In the genomic region with DNA sequence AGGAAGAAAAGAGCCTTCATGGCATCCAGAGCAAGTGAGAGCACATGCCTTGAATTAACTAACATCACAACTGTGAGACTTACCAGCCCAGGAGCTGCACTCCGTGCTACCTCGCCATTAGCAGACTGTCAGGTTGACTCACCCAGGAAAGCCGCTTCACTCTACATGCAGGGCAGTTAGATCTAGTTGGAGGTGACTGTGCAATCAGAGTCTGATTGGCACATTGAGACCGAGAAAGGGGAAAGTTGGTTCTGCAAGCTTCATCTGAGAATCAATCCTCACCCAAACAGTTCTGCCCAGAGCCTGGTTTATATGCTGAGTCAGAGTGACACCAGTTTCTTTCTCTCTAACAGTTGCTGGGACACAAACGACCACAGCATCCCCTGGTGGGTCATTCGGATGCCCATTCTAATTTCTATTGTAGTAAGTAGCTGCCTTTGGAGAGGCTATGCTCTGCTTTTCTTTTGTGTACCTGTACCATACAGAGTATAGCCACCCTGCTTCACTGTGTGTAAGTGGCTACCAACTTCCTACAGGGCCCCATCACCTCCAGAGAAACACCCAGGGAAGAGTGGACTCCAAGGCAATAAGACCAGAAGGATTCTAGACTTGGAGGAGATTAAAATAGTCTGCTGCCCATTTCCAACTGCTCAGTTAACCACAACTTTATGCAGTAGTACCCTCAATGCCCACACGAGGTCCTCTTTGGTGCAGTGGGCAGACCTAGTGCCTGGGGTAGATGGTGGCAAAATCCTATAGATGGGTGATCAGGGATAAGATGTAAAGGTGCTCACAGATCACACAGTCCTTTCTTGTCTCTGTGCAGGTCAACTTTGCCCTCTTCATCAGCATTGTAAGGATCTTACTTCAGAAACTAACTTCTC, we compare ENCODE assay signal across 11 mouse cellular contexts.
DNase-seq lines count a peak whose midpoint lies in the region; ATAC-seq lines count a peak whose summit lies in the region.
"Had no signal": no experiment of that assay in that cellular context is flagged by ENCODE, and none has a peak within 500 bp of the region (broad histone marks: within the 10 kb centered on the region; RNA-seq: fewer than 3 reads in every experiment).

No protein-coding gene starts in this region.

- H3K9ac ChIP-seq in forebrain, embryonic 12.5 days, result no peak overlapping the region
- H3K9ac ChIP-seq: forebrain, embryonic 15.5 days; heart, embryonic 15.5 days; midbrain, embryonic 15.5 days had no signal

- no peak overlapping the region for H3K4me2 ChIP-seq in forebrain, embryonic 12.5 days
- H3K4me2 ChIP-seq: forebrain, embryonic 15.5 days; heart, embryonic 15.5 days; midbrain, embryonic 15.5 days had no signal

- 22% methylated on average over 7 of the region's 7 CpGs for WGBS in macrophage (ENCODE audit: missing documents)
- WGBS in hindbrain, embryonic 10.5 days, result 77% methylated on average over 7 of the region's 7 CpGs
- WGBS in forebrain, embryonic 12.5 days, result 73% methylated on average over 7 of the region's 7 CpGs

- no peak for ATAC-seq in forebrain, embryonic 12.5 days (ENCODE audit: low FRiP score)
- ATAC-seq: forebrain, embryonic 15.5 days; midbrain, embryonic 15.5 days had no signal

- H3K4me3 ChIP-seq in macrophage (ENCODE audit: inconsistent target), result no peak overlapping the region
- no peak overlapping the region for H3K4me3 ChIP-seq in hindbrain, embryonic 10.5 days
- H3K4me3 ChIP-seq in forebrain, embryonic 12.5 days (replicated peaks), result no peak overlapping the region
- H3K4me3 ChIP-seq: forebrain, embryonic 15.5 days; heart, embryonic 15.5 days; midbrain, embryonic 15.5 days had no signal

- no peaks in the 10 kb centered on the region for H3K9me3 ChIP-seq in hindbrain, embryonic 10.5 days
- H3K9me3 ChIP-seq in forebrain, embryonic 12.5 days, result no peaks in the 10 kb centered on the region
- H3K9me3 ChIP-seq: forebrain, embryonic 15.5 days; heart, embryonic 15.5 days; midbrain, embryonic 15.5 days had no signal

- no peaks in the 10 kb centered on the region; the same call in 1 of the 2 replicates for H3K79me2 ChIP-seq in macrophage (ENCODE audit: inconsistent target)

- H3K4me1 ChIP-seq in hindbrain, embryonic 10.5 days (replicated peaks), result no peaks in the 10 kb centered on the region
- H3K4me1 ChIP-seq in forebrain, embryonic 12.5 days, result no peaks in the 10 kb centered on the region
- H3K4me1 ChIP-seq: forebrain, embryonic 15.5 days; heart, embryonic 15.5 days; midbrain, embryonic 15.5 days had no signal

- no peaks in the 10 kb centered on the region for H3K36me3 ChIP-seq in macrophage (ENCODE audit: inconsistent target)
- no peaks in the 10 kb centered on the region for H3K36me3 ChIP-seq in hindbrain, embryonic 10.5 days
- no peaks in the 10 kb centered on the region for H3K36me3 ChIP-seq in forebrain, embryonic 12.5 days (replicated peaks)
- H3K36me3 ChIP-seq: forebrain, embryonic 15.5 days; heart, embryonic 15.5 days; midbrain, embryonic 15.5 days had no signal

- peak; percentile 15 for DNase-seq in lung, postnatal 36 days
- DNase-seq in lung, postnatal 25 days (ENCODE audit: low spot score), result no peak
- peak; percentile 40 for DNase-seq in T-cell, adult 2 months (ENCODE audit: low spot score)
- DNase-seq in thymus, postnatal 36 days, result peak; percentile 43 to 46
- DNase-seq in hindbrain, embryonic 10.5 days (ENCODE audit: low spot score), result no peak
- DNase-seq: kidney, postnatal 36 days had no signal

- peak overlapping the region; percentile 12; the same call in 1 of the 2 replicates for H3K27ac ChIP-seq in macrophage
- no peak overlapping the region for H3K27ac ChIP-seq in hindbrain, embryonic 10.5 days
- no peak overlapping the region for H3K27ac ChIP-seq in forebrain, embryonic 12.5 days
- H3K27ac ChIP-seq: forebrain, embryonic 15.5 days; heart, embryonic 15.5 days; midbrain, embryonic 15.5 days had no signal

- H3K27me3 ChIP-seq in hindbrain, embryonic 10.5 days (ENCODE audit: insufficient read depth, poor library complexity, severe bottlenecking), result no peaks in the 10 kb centered on the region
- no peaks in the 10 kb centered on the region for H3K27me3 ChIP-seq in forebrain, embryonic 12.5 days
- H3K27me3 ChIP-seq: forebrain, embryonic 15.5 days; heart, embryonic 15.5 days; midbrain, embryonic 15.5 days had no signal

Comparison
In these comparisons a context has a peak if more than half of its experiments do, and no peak if none do; other contexts are left out.
1. DNase-seq: peak in lung, postnatal 36 days (single experiment), T-cell, adult 2 months (single experiment) and thymus, postnatal 36 days (2 of 2); none in lung, postnatal 25 days (single experiment) and hindbrain, embryonic 10.5 days (single experiment).